Mouse (Mus musculus) cortical plate, adult 2 months (tissue): Measurements from ENCODE around the gene Slc22a5.

Experiments used
- CTCF ChIP-seq: fragments of 200-500 bp; IDR thresholded peaks from 2 replicates; pipeline ENCODE4 v1.5.1; 2011; ENCODE audit warnings: mild to moderate bottlenecking, control low read depth, low read length; ENCODE audit not compliant: insufficient read depth; ENCODE audit errors: extremely low read depth
- POLR2A ChIP-seq: fragments of 200-500 bp; IDR thresholded peaks from 2 replicates; pipeline ENCODE4 v1.6.1; 2011; ENCODE audit warnings: mild to moderate bottlenecking, low read length, control low read depth; ENCODE audit not compliant: insufficient read depth; ENCODE audit errors: extremely low read depth

- no peak for TF ChIP-seq CTCF
- no peak for TF ChIP-seq POLR2A
These were observed 12.5 kb upstream of the Slc22a5 start for GRCm38 (mm10) chr11:53903781-53904533.
